Mouse (Mus musculus): ENCODE results near the gene Adamtsl1.

Gene Adamtsl1

DNA sequence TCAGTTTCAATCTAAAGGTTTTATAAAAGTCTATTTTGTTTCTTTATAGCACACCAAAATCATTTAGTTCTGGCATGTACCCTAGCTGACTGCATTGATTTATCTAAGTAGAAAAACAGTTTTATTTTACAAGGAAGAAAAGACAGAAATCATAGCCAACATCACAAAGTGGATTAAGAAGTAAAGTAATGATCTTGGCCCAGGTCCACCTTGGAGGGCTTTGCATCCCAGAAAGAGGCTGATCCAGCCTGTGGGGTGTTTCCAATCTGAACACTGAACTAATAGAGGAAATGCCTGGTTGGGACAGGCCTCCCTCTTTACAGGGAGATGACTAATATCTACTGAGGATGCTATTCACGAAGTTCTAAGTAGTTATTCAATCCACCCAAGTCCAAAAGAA is 163.6 kb downstream of the Adamtsl1 start:
- DNase-seq: no peak

DNA sequence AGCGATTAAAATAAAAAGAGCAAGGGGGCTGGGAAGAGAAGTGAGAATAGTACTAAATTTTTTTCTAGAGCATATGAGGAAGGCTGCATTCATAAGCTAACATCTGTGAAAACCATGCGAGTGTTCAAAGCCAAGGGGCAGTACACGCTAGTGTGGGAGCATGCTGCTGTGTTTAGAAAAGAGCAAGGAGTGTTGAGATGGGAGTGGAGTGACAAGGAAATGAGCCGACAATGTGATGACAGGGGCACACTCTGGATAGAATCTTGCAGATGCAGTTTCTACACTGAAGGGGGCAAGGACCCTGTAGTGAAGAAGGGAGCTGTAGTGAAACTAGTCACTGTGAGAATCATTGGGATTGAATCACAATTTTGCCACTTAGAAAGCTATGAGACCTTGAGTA is 172.2 kb downstream of the Adamtsl1 start:
- no peak for DNase-seq

DNA sequence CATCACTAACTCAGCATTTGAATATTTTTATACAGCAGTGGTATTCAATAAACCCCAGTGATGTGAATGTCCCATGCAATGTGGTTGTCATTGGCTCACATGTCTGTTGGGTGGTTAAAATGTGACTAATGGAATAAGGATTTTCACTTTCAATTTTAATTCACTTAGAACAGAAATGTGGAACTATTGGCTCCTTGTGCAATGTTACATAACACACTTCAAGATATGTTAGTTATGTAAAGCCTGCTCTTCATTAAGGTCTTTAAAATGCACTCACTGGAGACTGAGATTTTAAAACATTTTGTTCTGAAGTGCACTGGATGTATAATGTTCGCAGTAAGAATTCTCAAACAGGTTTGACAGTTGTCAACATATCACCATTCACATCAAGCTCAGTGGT is 181.3 kb downstream of the Adamtsl1 start:
- no peak for DNase-seq

DNA sequence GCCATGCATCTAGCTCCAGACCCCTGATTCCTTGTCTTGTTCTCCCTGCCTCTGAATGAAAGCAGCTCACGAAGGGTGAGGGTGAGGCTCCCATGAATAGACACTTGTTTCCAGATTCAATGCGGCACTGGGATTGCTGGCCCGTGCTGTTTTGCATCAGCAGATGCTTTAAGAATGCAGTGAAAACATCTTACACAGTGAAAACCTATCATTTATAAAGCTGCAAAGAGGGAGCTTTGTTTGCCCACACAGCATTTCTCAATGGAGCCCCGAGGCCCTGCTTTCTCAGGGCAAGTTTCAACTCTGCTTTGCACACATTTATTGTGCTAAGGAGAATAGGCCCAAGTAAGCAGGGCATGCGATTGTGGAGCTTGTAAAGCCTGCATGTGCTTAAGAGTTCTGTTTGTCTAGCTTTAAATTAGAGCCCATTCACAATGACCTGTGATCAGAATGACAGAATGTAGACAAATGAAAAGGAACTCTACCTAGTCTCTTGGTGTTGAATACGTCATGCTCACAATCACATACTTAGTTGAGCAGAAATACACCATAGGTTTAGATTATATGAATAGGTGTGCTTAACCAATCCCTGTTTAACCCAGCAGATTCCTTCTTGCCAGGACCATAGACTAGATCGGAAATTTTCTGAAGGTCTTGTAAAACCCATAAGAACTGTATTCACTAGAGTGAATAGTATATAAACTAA is 193.5 kb downstream of the Adamtsl1 start:
- DNase-seq: peak; percentile 3

DNA sequence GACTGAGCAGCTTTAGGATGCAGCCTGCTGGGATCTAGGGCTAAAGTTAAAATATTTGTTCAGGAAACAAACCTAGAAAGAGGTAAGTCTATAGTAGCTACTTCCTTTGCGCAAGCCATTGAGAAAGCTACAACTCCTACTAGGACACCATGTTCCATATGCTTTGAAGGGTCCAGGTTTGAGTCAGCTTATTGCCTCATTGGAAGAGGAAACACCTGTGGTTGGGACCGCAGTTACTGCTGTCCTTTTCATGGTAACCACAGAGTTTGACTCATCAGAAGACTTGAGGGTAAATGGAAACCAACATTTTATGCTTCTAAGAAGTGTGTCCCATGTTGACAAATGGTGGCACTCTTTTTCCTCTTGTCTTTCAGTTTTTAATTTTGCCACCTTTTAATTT is 195.7 kb downstream of the Adamtsl1 start:
- DNase-seq: no peak

DNA sequence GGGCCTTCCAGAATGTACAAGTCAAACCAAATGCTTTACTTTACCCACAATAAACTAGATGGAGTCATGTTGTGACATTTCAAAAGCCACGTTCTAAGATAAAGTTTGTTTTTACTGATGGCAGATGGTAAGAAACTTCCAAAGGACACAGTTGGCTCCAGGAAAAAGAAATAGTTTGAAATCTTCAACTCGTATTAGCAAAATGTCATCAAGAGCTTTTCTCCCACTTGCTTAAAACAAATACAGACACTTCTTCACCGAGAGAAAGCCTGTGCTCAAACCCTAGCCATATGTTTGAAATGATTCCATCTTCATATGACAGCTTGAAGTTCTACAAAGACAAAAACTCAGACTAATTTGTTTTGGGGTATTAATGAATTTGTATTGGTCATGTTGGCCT is 211.0 kb downstream of the Adamtsl1 start:
- no peak for DNase-seq

DNA sequence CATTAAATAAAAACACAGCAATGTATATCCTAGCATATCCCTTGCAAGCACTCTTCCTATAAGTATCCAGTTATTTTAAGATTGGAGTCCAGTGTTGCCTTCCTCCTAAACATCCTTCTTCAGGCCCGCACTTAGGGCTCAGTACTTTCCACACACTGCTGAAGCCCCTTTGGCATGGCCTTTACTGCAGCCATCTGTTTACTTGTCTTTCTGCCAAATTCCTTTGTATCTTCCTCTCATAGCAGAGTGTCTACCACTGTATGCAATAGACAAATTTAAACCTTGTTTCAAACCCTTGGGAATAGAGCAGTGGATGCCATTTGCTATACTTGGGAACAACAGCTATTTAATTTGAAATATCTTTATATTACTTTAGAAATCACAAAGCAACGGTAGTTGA is 213.8 kb downstream of the Adamtsl1 start:
- no peak for DNase-seq

DNA sequence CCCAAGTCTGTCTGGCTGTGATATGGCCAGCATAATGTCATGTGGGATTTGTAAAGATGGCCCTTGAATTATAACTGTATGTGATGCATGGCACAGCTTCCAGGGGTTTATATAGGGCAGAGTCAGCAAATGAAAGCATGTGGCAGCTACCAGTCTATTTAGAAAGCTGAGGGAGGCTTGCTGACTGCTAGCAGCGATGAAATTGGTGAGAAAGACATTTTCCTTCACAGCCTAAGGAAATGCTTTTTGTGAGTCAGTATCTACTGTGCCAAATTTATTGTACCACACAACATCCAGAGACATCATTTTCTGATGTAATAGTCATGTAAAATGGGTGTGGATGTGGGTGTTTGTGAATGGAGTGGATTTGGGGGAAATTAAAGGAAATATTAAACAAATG is 214.4 kb downstream of the Adamtsl1 start:
- peak; percentile 3 for DNase-seq

DNA sequence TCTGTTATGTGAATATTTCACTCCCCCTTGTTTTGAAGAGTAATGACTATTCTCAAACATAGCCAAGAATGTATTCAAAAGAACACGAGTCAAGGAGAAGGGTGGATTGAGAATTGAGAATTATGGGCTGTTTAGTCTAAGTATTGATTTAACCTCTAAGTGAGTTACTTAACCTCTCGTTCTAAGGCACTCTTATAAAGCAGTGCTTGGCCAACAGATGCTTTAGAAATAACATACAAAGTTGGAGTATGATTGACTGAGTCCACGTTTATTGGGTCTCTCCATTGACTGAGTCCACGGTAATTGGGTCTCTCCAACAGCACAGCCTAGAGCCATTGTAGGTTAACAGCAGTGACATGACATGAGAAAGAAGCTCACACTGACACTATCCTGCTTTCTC is 226.5 kb downstream of the Adamtsl1 start:
- DNase-seq: no peak

DNA sequence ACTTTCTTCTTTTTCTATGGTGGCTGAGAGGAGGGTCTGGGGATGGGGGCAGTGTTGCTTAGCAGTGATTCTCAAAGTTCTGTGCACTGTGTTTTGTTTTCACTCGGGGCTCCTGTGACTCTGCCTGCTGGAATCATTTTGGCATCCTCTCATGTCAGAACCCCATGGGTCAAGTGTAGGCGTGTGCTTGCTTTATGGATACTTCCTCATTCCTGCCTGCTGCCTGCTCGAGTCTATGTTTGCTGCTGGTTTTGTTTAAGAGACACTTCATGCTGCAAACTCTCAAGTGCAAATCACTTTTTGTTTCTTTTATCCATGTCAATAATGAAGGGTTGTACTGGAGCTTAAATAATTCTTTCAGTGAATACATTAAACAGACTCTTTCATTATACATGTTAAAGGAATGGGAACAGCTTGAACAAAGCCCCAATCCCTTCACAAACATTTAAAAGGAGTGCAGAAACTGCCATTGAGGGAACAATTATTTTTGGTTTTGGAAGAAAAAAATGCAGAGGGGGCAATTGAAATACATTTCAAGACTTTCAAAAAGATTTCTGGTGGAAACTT is 227.9 kb downstream of the Adamtsl1 start:
- DNase-seq: no peak

DNA sequence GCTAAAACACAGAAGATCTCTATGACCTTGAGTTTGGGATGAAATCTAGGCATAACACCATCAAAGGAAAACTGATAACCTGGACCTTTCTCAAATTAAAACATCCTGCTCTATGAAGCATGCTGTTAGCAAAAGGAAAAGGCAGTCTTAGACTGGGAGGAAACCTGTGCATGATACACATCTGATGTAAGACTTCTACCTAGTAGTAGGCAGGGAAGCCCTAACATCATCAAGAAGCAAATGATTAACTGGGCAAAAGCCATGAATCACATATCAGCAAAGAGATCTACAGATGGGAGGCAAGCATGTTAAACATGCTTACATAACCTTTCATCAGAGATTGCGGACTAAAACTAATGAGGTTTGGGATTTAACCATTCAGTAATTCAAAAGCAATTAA is 229.5 kb downstream of the Adamtsl1 start:
- no peak for DNase-seq

DNA sequence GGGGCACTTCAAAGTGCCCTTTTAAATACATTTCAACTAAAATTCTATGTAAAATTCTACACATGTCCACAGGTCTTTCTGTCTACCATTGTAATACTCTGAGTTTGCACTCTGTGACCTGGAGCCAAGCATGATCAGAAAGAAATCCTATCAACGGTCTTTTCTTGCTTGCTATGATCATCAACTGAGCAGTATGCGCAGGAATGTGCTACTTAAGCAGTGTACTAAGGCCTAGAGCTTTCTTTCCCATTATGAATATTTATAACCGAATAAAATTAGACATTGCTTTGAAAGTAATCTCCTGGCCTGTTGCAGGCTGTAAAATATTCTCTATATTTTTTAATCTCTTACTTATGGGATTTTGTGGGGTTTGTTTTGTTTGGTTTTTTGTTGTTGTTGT is 248.7 kb downstream of the Adamtsl1 start:
- no peak for DNase-seq

DNA sequence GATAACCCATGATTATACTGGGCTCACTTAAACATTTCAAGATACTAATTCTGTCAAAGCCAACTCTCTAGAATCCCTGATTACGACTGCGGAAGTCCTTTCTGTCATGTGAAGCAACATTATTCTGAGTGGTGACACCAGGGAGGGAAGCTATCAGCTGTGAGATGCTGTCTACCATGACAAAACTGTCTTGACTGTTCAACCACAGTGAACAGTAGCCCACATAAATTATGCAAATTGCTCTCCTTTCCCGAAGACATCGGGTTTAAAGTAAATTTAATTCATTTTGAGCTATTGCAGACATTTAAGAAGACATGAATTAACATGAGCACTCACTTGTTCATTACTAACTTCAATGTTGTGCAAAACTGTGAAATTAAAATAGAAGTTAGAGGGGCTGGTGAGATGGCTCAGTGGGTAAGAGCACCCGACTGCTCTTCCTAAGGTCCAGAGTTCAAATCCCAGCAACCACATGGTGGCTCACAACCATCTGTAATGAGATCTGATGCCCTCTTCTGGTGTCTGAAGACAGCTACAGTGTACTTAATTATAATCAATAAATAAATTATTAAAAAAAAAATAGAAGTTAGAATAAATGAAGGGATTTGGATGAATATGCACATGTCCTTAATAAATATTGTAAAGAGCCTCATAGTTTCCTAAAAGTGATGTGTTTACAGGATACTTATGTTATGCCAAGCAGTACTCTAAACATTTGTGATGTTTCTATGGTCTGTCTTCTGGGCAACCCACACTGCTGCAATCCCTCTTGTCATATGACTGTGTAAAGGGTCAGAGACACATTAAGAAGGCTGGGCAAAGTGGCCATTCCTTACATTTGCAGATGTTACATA is 249.4 kb downstream of the Adamtsl1 start:
- no peak for DNase-seq

DNA sequence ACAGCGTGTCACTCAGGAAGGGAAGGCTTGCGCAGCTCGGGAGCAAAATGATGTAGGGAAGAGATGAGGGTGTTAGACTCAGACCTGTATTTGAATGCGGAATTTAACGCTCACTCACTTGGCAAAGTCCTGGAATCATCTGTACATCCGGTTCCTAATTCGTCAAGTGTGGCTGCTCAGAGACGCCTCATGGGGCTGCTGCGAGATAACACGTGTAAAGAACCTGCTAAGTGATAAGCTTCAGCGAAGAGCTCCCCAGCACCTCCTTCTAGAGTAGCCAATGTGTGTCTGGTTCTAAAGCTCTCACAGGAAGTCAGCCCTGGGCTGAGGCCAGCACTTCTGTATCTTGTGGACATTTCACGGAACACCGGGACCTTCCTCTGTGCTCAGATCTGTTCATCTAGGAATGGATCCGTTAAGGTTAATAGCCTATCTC is 250.1 kb downstream of the Adamtsl1 start:
- DNase-seq: no peak

DNA sequence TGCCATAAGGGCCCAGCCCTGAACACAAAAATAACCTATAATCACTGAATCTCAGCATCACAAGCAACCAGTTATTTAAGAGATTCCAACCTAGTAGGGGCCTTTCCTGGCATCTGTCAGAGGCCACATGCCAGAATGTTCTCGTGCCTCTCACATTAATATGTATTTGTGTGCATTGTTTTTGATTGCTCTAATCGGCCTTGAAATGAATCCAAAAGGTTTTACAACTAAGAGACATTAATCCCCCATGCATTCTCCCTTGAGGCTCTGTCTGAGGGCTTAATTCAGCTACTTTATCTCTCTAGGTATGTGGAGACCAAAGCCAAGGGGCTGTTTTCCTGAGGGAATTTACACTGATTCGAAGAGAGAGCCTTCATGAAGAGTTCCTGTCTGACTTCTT is 250.5 kb downstream of the Adamtsl1 start:
- no peak for DNase-seq

DNA sequence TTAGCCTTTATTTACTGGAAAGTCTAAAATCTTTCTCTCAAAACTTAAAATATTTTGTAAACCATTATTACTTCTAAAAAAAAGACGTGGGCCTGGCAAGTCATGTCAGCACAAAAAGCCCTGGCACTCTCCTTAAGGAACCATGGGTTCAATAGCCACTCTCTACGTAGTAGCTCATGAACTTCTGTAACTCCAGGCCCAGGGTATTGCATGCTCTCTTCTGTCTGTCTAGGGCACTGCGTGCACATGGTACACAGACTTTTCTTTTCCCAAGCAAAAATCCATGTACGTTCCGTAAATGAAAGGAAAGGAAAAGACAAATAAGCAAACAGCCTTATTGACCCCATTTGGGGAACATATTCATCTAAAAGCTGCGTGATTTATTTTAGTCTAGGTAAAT is 253.7 kb downstream of the Adamtsl1 start:
- DNase-seq: no peak

DNA sequence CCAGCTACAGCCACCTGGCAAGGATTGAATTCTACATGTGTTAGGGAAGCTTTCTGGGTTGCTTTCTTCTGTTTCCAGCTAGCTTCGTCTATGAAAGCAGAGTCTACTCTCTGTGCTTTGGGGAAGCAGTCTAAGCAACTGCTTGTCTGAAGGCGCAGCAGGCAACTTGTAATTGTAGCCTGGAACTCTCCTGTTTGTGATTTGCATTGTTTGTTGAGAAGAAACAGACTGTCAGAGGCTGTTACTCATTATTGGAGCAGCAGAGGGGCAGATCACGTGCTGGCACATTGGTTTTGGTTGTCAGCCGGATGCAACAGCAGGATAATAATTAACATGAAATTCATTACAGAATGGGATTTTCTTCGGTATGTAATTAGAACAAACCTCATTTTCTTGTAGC is 254.1 kb downstream of the Adamtsl1 start:
- no peak for DNase-seq

DNA sequence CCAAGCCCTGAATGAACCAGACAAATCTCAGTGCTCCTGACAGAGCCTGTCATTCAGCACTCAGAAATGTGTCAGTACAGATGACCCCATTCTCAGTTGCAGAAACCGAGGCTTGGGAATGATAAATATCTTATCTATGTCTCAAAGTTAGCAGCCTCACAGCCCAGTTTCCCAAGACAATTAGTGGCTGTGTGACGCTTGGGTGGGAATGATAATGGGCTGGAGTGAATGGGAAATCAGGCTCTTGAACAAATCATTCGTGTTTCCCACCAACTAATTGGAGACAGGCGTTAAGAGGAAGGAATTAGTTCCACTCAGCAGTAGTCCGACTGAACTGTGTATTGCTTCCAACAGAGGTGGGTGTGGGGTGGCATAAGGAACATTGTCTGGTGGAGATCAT is 268.5 kb downstream of the Adamtsl1 start:
- DNase-seq: no peak

DNA sequence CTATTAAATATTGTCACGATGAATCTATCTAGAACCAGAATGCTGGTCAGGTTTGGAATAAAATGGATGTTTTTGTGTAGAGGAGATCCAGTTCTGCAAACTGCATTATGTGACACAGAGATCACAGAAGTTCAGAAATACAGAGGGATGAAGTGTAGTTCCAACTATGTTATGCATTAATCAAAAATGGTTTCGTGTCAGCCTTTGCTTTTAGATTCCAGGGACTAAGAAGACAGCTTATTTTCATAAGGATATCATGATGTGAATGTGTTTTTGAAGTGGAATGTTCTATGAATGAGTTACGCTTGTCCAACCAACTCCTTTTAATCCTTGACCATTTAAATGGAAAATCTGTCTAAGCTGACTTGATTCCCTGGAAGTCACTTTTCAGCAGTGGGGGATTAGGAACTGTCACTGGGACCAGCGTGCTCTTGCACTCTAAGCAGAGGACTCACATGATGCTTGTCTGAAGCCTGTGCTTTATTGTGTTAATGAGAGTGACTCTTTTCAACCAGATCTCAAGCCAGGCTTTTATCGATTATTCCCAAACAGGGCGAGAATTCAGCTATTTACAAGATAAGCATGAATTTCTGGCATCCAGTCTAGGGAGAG is 269.9 kb downstream of the Adamtsl1 start:
- no peak for DNase-seq

DNA sequence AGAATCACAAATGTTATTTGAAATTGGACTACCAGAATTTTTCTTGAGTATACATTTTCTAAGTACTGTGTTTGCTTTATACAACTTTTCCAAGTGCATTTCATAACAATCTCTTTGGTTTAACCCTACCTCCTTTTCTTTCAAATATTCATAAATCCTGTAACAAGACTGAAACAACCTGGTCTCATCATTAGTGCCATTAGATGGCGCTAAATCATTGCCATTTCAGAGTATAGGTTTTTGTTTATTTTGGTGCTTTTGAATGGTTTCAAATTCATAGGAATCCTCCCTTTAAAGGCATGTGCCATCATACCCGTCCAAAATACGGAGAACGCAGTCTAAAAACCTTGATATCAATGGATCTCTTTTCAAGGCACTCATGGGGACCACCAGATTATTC is 270.5 kb downstream of the Adamtsl1 start:
- no peak for DNase-seq

DNA sequence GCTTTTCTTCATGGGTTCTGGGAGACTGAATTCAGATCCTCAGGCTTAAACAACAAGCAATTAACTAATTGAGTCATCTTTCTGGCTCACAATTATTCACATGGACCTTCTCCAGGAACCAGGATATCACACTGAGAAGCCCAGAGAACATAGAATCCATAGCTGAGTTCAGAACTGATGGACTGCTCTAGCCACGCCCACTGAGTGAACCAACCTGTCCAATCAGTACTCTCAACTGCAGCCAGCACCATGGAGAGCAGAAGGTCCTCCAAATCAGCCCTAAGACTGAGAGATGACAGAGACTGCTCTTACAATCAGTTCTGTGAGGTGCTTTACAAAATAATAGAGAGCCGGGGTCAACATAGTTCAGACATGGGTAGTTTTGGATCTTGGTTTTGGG is 276.3 kb downstream of the Adamtsl1 start:
- no peak for DNase-seq

DNA sequence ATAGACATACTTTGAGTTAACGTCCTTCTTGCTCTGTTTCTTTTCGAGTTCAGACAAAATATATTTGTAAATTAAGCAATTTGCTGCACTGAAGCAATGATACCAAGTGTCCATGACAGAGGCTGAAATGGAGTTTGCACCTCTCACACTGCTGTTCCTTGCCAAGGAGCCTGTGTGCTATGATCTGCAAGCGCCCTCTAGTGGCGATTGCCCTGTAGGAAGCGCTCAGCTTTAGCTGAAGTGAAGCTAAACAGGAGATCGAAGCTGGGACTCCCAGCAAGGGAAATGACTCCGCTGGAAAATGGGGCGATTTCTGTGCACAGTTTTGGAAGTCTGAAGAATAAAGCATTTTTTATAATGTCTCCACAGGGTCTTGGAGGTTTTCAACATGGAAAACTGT is 287.8 kb downstream of the Adamtsl1 start:
- DNase-seq: peak; percentile 59

DNA sequence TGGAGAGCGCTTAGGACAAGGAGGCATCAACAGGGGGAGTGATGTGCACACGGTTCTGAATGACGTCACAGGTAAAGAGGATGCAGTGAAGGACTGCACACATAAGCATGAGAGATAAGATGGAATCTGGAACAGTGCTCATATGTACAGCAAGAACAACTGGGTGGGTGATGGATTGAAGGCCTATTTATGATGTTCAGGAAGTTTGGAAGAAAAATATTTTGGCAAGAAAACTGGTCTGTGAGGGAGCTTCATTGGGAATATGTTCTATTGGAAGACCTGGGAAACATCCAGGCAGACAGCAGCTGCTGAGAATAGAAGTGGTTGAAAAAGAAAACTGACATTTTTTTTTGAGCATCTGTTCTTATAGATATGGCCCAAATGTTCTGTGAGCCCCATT is 300.4 kb downstream of the Adamtsl1 start:
- peak; percentile 18 for DNase-seq

DNA sequence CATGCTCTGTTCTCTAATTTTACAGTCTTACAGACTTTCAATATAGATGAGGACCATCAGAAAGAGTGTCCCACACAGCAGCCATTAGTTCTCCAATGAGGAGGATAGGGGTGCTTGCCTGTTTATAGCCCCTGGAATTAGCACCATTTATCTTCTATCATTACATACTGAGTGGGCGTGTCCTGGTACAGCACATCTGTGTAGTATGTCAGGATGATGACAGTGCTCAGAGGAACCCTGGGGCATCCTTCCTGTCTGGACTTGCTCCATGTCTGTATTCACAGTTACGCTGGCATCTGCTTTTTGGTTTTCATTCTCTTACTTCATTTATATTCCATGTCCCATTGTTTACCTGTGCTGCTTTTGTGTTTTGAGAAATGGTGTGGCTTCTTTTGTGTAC is 304.5 kb downstream of the Adamtsl1 start:
- no peak for DNase-seq

Measured in right cerebral cortex, postnatal 25 days (tissue).